Mouse (Mus musculus) bone marrow, adult 2 months (tissue): ENCODE data around the gene Lmf2. TPM values are rescaled to one million over a fixed set of nuclear protein-coding genes. Genes with fewer than 3 reads are reported as not detected.
A peak's percentile ranks its signal among the peaks of the same experiment; 100 is the strongest.

Experiments used
- H3K27ac ChIP-seq: fragments of 200-500 bp; 2 replicates; pipeline ENCODE4 v1.5.1; 2012; ENCODE audit warnings: low read depth, mild to moderate bottlenecking, control low read depth, inconsistent platforms, low read length; ENCODE audit not compliant: control insufficient read depth, poor library complexity, insufficient read depth
- H3K4me1 ChIP-seq: fragments of 200-500 bp; 2 replicates; pipeline ENCODE4 v1.6.1; 2011; ENCODE audit warnings: low read length; ENCODE audit not compliant: control insufficient read depth, insufficient read depth
- H3K4me3 ChIP-seq: fragments of 200-500 bp; replicated peaks from 2 replicates; pipeline ENCODE3; 2011; ENCODE audit warnings: mild to moderate bottlenecking, low read depth, low read length, control low read depth; ENCODE audit not compliant: control insufficient read depth
- CTCF ChIP-seq: fragments of 200-500 bp; IDR thresholded peaks from 2 replicates; pipeline ENCODE4 v1.5.1; 2011; ENCODE audit warnings: low read length, control low read depth; ENCODE audit not compliant: control insufficient read depth, insufficient read depth
- POLR2A ChIP-seq: fragments of 200-500 bp; IDR thresholded peaks from 2 replicates; pipeline ENCODE4 v1.6.1; 2011; ENCODE audit warnings: low read depth, mild to moderate bottlenecking, control low read depth, low read length, borderline replicate concordance; ENCODE audit not compliant: control insufficient read depth
- WGBS: fragments of 180-500 bp; shearing (Covaris S2); methylation state at CpG from one replicate; pipeline ENCODE4 v1.1.7; 2018; 5-methylcytosine and 5-hydroxymethylcytosine counted together
- polyA plus RNA-seq: library from polyadenylated mRNA; stranded (reverse); fragments of >200 nt; gene quantifications from 2 replicates; pipeline ENCODE4 v1.2.4, GENCODE M21; 2011; ENCODE audit warnings: low replicate concordance; ENCODE audit not compliant: missing spikeins, insufficient read depth, insufficient read length

The Lmf2 gene
- polyA plus RNA-seq, 1 experiment, result 42.0 TPM

DNA sequence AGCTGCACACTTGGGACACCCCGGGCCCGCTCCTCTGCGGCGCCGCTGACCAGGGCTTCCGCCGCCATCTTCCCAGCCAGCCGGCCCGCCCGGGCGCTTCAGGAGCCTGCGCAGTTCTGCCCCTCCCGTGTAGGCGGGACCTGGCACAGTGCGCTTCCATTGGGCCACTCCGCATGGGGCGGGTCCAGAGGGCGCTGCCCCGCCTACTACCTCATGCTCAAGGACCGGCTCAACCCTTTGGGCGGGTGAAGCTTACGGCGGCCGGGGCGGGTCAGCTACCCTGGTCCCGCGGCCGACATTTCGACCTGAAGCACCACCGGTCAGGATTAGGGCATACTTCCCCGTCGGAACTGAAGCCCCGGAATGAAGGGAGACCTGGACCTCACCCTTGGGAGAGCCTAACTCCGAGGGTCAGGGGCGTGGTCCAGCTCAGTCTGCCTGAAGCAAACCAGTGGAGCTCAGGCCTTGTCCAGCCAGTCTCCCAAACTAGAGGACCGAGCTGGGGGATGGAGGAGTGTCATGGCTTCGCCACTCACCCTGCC lies 40.2 kb downstream of the Lmf2 start, which contains the start of gene Sbf1:
TSS of gene Sbf1 (minus strand) at position 122 of the 542 bp plus-strand sequence.
- H3K4me3 ChIP-seq, result peak within 1 kb of the TSS; percentile 91
- peak within 1 kb of the TSS; percentile 54; the same call in 1 of the 2 replicates for H3K27ac ChIP-seq
- H3K4me1 ChIP-seq, result peaks cover 9% of the 10 kb centered on the region
- TF ChIP-seq CTCF (no peak), POLR2A (peak; percentile 72; the same call in 1 of the 2 replicates)
- WGBS, result under 1% methylated on average over 37 of the region's 37 CpGs

DNA sequence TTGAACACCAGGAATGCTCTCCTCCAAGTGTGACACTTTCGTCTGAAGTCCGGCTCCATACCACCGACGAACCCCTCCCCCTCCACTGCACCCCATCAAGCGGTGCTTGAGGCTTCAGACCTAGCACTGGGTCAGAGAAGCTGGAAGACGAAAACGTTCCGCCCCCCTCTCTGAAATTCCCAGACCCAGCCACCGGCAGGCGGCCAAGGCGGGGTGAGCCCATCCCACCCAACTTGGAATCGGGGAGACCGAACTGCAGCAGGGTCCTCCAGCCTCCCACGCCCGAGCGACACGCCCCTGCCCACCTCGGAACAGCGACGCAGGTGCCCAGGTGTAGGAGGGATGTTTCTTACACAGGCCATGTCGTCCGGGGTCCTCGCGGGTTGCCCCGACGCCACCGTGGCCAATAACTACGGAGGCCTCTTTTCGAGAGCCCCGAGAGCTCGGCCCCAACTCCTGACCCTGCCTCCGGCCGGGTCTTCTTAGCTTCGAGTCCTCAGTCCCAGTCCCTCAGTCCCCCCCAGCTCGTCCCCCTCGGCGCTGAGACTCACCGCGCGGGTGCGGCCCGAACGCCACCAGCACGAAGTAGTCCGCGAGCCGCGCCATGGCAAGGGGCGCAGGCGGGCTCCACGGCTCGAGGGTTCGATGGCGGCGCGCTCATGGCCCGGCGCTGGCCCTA lies 40.8 kb downstream of the Lmf2 start:
- peak overlapping the region; percentile 54; the same call in 1 of the 2 replicates for H3K27ac ChIP-seq
- TF ChIP-seq CTCF, result no peak
- no peak for TF ChIP-seq POLR2A
- H3K4me1 ChIP-seq, result peaks cover 13% of the 10 kb centered on the region
- under 1% methylated on average over 58 of the region's 58 CpGs for WGBS
- H3K4me3 ChIP-seq, result peak overlapping the region; percentile 91

DNA sequence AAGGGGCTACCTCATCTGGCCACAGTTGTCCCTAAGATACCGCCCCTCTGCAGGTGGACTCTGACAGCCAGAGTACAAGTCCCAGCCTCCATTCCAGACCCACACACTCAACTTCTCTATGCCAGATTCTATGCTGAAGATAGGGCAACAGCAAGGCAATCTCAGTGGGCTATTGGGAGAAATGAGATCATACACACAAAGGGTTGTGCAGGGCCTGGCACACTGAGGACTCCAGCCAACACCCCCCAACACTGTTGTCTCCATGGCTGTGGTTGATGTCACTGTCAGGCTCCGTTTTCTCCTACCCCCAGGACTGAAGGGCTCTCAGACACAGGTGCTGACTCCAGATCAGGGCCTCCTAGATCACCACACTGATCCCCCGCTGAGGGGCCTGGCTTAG lies 41.4 kb downstream of the Lmf2 start:
- peak overlapping the region; percentile 91 for H3K4me3 ChIP-seq
- WGBS, result 26% methylated on average over 3 of the region's 3 CpGs
- no peak overlapping the region for H3K27ac ChIP-seq
- TF ChIP-seq POLR2A (no peak), CTCF (no peak)
- H3K4me1 ChIP-seq, result peaks cover 16% of the 10 kb centered on the region

DNA sequence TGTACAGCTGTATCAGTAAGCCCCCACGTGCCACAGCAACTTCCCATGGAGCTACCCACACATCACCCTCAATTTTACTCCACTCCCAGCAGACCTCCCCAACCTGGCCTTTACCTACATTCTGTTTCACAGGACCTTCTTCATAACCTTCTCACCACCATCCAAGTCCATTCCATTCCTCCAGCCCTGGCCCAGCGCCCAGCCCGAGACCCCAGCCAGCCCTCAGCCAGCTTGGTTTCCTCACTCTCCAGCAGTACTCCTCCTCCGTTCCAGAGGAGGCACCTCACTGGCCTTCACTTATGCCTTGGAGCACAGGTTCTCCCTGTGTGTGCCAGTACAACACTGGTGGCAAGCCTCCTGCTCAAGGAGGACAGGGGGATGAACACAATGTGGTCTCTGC lies 42.1 kb downstream of the Lmf2 start:
- no peak overlapping the region for H3K27ac ChIP-seq
- no peak overlapping the region for H3K4me3 ChIP-seq
- peaks cover 16% of the 10 kb centered on the region for H3K4me1 ChIP-seq
- 73% methylated on average over 4 of the region's 4 CpGs for WGBS
- TF ChIP-seq CTCF, result no peak
- no peak for TF ChIP-seq POLR2A

DNA sequence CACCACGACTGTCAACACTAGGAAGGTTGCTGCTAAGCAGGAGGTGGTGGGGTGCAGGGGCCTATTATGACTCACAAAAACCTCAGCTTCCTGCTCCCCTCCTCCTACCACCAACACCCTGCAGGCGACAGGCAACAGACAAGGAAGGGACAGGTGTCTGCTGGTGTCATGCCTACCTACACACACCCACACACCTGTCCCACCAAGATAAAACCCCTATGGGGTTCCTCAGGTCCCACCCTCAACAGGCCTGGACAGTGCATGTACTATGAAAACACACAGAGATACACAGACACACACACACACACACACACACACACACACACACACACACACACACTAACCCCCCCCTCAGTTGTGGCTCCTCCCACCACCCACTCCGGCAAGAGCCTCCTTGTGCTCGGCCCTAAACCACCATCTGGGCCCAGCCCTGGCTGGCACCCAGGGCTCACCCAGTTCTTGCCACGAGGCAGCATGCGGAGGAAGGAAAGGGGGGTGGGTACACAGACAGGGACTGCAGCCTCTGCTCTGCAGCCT lies 45.4 kb downstream of the Lmf2 start:
- WGBS, result 5% methylated on average over 6 of the region's 6 CpGs
- no peak for TF ChIP-seq POLR2A
- no peak for TF ChIP-seq CTCF
- peak overlapping the region; percentile 38 for H3K27ac ChIP-seq
- no peak overlapping the region for H3K4me3 ChIP-seq
- H3K4me1 ChIP-seq, result peaks cover 16% of the 10 kb centered on the region

DNA sequence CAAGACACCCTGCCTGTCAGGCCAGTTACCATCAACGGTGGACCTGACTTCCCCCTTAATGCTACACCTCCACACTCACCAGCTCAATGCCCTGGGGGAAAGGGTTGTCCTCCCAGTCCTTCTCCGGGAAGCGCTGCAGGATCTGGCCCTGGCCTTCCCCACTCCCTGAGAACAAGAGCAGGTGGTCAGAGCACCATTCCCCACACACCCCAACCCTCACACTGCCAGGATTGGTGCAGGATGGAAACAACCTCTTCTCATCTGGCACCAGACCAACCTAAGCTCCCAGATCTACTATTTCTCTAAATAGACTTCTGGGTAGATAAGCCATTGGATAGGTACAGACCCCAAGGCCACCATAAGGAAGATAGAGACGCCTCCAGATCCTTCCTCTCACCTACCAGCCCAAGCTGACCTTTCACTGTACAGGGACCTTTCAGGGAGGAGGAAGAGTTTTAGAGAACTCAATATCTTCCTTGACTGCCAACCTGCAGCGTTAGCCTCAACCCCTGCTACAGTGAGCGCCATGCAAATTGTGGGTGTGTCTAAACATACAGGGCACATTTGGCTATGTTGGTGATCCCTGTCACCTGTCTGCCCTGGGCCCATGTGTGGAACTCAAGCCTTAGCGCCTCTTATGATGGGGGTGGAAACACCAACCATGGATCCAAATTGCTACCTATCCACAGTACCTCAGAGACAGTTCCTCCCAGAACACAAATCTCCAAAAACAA lies 46.9 kb downstream of the Lmf2 start:
- no peak overlapping the region for H3K27ac ChIP-seq
- H3K4me1 ChIP-seq, result peaks cover 13% of the 10 kb centered on the region; the same call in 1 of the 2 replicates
- 57% methylated on average over 7 of the region's 7 CpGs for WGBS
- H3K4me3 ChIP-seq, result no peak overlapping the region
- TF ChIP-seq POLR2A, result no peak
- TF ChIP-seq CTCF, result no peak

DNA sequence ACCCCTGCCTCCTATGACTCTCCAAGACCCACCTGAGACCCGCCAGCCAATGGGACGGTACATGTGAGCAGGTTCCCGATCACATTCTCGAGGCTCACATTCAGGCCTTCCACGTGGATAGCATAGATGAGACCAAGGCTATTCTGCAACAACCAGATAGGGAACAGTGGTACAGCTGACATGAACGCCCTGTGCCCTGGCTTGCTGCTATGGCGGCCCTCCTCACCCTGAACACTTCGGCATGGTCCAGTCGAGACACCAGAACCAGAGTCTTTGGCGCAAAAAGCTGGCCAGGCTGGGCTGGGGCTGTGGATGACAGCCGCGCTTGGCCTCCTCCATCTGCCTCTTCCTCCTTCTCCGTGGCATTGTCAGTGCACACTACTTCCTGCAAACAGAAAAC lies 48.0 kb downstream of the Lmf2 start:
- H3K4me1 ChIP-seq, result peaks cover 8% of the 10 kb centered on the region; the same call in 1 of the 2 replicates
- 63% methylated on average over 13 of the region's 13 CpGs for WGBS
- no peak overlapping the region for H3K4me3 ChIP-seq
- no peak for TF ChIP-seq CTCF
- no peak for TF ChIP-seq POLR2A
- no peak overlapping the region for H3K27ac ChIP-seq

DNA sequence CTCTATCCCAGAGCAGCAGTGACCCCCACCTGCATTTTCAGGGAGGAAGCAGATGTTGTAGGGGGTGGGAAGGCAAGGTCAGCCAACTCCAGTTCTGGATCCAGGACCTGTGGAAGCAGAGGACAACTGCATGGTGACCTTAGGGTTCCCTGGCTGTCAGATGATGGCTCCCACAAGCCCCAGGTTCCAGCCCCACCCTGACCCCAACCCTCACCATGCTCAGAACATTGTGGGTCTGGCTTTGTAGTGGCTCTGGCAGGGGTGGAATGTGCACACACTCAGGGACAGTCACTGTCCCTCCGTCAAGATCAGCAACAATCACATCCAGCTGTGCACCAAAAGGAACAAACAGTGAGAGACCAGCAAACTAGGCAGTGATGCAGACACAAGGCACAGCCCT lies 49.5 kb downstream of the Lmf2 start:
- no peak for TF ChIP-seq POLR2A
- TF ChIP-seq CTCF, result no peak
- WGBS, result 82% methylated on average over 1 of the region's 1 CpGs
- Histone ChIP-seq H3K4me3 (no peak overlapping the region), H3K4me1 (peaks cover 8% of the 10 kb centered on the region; the same call in 1 of the 2 replicates), H3K27ac (no peak overlapping the region)

Other genes starting within 250 kb of the Lmf2 start
- 10.0 and 31.9 TPM in 2 replicates for gene Tubgcp6, start 232.5 kb downstream of the Lmf2 start, polyA plus RNA-seq
- 9.1 and 24.3 TPM in 2 replicates for gene Hdac10, start 227.0 kb downstream of the Lmf2 start, polyA plus RNA-seq
- gene Mapk12, start 215.0 kb downstream of the Lmf2 start, polyA plus RNA-seq, result 6.1 and 14.6 TPM in 2 replicates
- 5.7 and 7.6 TPM in 2 replicates for gene Mapk11, start 206.0 kb downstream of the Lmf2 start, polyA plus RNA-seq
- 11.1 and 30.9 TPM in 2 replicates for gene Plxnb2, start 174.9 kb downstream of the Lmf2 start, polyA plus RNA-seq
- gene Dennd6b, start 159.2 kb downstream of the Lmf2 start, polyA plus RNA-seq, result 8.1 and 13.6 TPM in 2 replicates
- 42.6 and 54.0 TPM in 2 replicates for gene Ppp6r2, start 144.1 kb downstream of the Lmf2 start, polyA plus RNA-seq
- gene Sbf1, start 40.3 kb downstream of the Lmf2 start, polyA plus RNA-seq, result 54.0 and 160 TPM in 2 replicates
- 2.7 TPM in 1 of 2 replicates, not detected in the other for gene Adm2, start 32.9 kb downstream of the Lmf2 start, polyA plus RNA-seq
- gene Miox, start 21.3 kb downstream of the Lmf2 start, polyA plus RNA-seq, result 15.5 TPM in 1 of 2 replicates, not detected in the other
- gene Ncaph2, start 60 bp upstream of the Lmf2 start, polyA plus RNA-seq, result 144 and 191 TPM in 2 replicates
- 3.5 and 7.7 TPM in 2 replicates for gene Sco2, start 18.2 kb upstream of the Lmf2 start, polyA plus RNA-seq
- gene Tymp, start 21.4 kb upstream of the Lmf2 start, polyA plus RNA-seq, result not detected in 2 replicates
- gene Odf3b, start 23.6 kb upstream of the Lmf2 start, polyA plus RNA-seq, result 1.7 and 4.9 TPM in 2 replicates
- gene Klhdc7b, start 29.3 kb upstream of the Lmf2 start, polyA plus RNA-seq, result not detected in 2 replicates
- gene Syce3, start 54.8 kb upstream of the Lmf2 start, polyA plus RNA-seq, result not detected in 2 replicates
- 4.3 and 4.7 TPM in 2 replicates for gene Cpt1b, start 70.2 kb upstream of the Lmf2 start, polyA plus RNA-seq
- gene C730034F03Rik, start 73.9 kb upstream of the Lmf2 start, polyA plus RNA-seq, result 1.5 TPM in 1 of 2 replicates, not detected in the other
- 1.9 and 5.4 TPM in 2 replicates for gene Gm44502, start 74.0 kb upstream of the Lmf2 start, polyA plus RNA-seq
- 62.9 and 126 TPM in 2 replicates for gene Chkb, start 74.2 kb upstream of the Lmf2 start, polyA plus RNA-seq
- gene Mapk8ip2, start 98.3 kb upstream of the Lmf2 start, polyA plus RNA-seq, result not detected in 2 replicates
- 4.1 and 7.2 TPM in 2 replicates for gene Arsa, start 121.8 kb upstream of the Lmf2 start, polyA plus RNA-seq
- gene Shank3, start 144.0 kb upstream of the Lmf2 start, polyA plus RNA-seq, result 19.5 and 23.6 TPM in 2 replicates
- gene Acr, start 212.7 kb upstream of the Lmf2 start, polyA plus RNA-seq, result not detected in 2 replicates
- gene Rabl2, start 236.3 kb upstream of the Lmf2 start, polyA plus RNA-seq, result 2.3 and 2.4 TPM in 2 replicates